Mouse (Mus musculus): ENCODE data around the gene Atp5b. TPM values are rescaled to one million over a fixed set of nuclear protein-coding genes. Genes with fewer than 3 reads are reported as not detected.

The Atp5b gene
- polyA plus RNA-seq, 1 experiment: 803 TPM

DNA sequence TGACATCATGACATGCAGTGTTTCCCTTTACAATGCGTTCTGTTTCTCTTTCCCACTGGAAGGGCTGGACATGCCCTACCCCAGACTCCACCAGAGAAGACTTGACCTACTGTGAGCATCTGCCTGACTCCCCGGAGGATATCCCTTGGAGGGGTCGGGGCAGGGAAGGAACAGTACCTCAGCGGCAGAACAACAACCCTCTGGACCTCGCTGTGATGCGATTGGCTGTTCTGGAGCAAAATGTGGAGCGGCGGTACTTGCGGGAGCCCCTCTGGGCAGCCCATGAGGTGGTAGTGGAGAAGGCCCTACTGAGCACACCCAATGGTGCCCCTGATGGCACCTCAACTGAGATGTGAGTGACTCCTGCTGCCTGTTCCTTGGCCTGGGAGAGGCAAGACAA lies 41.8 kb downstream of the Atp5b start:
- TF ChIP-seq POLR2A (IDR thresholded peaks at IDR 0.05; ENCODE audit: low read depth, low read length): no peak
- TF ChIP-seq CTCF (IDR thresholded peaks at IDR 0.05; ENCODE audit: extremely low read depth, insufficient read depth, insufficient read length, insufficient replicate concordance): no peak
- H3K27me3 ChIP-seq (ENCODE audit: control insufficient read depth, insufficient read depth, low read length): no peaks in the 10 kb centered on the region
- H3K27ac ChIP-seq (ENCODE audit: insufficient read depth, low read length): no peak overlapping the region
- H3K4me1 ChIP-seq (ENCODE audit: control insufficient read depth, insufficient read depth, insufficient read length): no peaks in the 10 kb centered on the region
- H3K36me3 ChIP-seq (ENCODE audit: control insufficient read depth, insufficient read depth, low read length): peaks cover 78% of the 10 kb centered on the region
- no peak overlapping the region for H3K4me3 ChIP-seq (ENCODE audit: extremely low read depth, insufficient read depth, insufficient read length)
- WGBS: 97% methylated on average over 9 of the region's 9 CpGs
- no peak for DNase-seq (ENCODE audit: low read depth in 1 of 2, low spot score in 2 of 2)

DNA sequence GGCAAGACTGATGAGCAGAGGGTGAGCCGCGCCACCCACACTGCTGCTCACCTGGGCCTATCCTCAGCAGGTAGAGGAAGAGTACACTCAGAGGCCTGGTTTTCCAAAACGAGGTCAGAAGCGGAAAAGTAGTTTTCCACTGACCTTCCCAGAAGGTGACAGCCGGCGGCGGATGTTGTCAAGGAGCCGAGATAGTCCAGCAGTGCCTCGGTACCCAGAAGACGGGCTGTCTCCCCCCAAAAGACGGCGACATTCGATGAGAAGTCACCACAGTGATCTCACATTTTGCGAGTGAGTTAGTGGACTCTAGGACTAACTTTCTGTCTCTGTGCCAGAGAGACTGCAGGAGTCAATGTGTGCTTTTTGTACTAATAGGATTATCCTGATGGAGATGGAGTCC lies 42.9 kb downstream of the Atp5b start:
- TF ChIP-seq CTCF (IDR thresholded peaks at IDR 0.05; ENCODE audit: extremely low read depth, insufficient read depth, insufficient read length, insufficient replicate concordance) (no peak), POLR2A (IDR thresholded peaks at IDR 0.05; ENCODE audit: low read depth, low read length) (no peak)
- 95% methylated on average over 14 of the region's 14 CpGs for WGBS
- H3K27ac ChIP-seq (ENCODE audit: insufficient read depth, low read length): no peak overlapping the region
- no peaks in the 10 kb centered on the region for H3K4me1 ChIP-seq (ENCODE audit: control insufficient read depth, insufficient read depth, insufficient read length)
- DNase-seq (ENCODE audit: low read depth in 1 of 2, low spot score in 2 of 2): no peak
- no peak overlapping the region for H3K4me3 ChIP-seq (ENCODE audit: extremely low read depth, insufficient read depth, insufficient read length)
- peaks cover 70% of the 10 kb centered on the region for H3K36me3 ChIP-seq (ENCODE audit: control insufficient read depth, insufficient read depth, low read length)
- H3K27me3 ChIP-seq (ENCODE audit: control insufficient read depth, insufficient read depth, low read length): no peaks in the 10 kb centered on the region

DNA sequence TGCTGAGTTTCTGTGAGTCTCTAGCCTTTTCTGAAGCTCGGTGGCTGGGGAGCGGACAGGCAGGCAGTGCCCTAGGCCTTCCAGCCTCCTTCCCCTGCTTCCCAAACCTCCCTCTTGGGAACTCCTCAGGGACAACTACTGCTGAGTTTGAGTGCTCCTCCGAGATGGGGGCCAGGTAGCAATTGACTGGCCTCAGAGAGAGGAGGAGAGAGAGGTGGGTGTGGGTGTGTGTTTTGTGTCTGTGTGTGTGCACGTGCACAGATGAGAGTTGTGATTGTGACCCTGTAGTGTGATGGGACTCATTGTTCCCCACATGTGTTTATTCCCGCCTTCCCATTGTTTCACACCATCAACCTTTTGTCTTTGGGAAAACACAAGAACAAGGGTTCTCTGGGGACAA lies 44.4 kb downstream of the Atp5b start:
- H3K4me1 ChIP-seq (ENCODE audit: control insufficient read depth, insufficient read depth, insufficient read length): no peaks in the 10 kb centered on the region; the same call in 1 of the 2 replicates
- peaks cover 54% of the 10 kb centered on the region for H3K36me3 ChIP-seq (ENCODE audit: control insufficient read depth, insufficient read depth, low read length)
- 88% methylated on average over 5 of the region's 5 CpGs for WGBS
- no peak overlapping the region for H3K4me3 ChIP-seq (ENCODE audit: extremely low read depth, insufficient read depth, insufficient read length)
- no peak overlapping the region for H3K27ac ChIP-seq (ENCODE audit: insufficient read depth, low read length)
- H3K27me3 ChIP-seq (ENCODE audit: control insufficient read depth, insufficient read depth, low read length): no peaks in the 10 kb centered on the region
- DNase-seq (ENCODE audit: low read depth in 1 of 2, low spot score in 2 of 2): no peak
- no peak for TF ChIP-seq POLR2A (IDR thresholded peaks at IDR 0.05; ENCODE audit: low read depth, low read length)
- TF ChIP-seq CTCF (IDR thresholded peaks at IDR 0.05; ENCODE audit: extremely low read depth, insufficient read depth, insufficient read length, insufficient replicate concordance): no peak

DNA sequence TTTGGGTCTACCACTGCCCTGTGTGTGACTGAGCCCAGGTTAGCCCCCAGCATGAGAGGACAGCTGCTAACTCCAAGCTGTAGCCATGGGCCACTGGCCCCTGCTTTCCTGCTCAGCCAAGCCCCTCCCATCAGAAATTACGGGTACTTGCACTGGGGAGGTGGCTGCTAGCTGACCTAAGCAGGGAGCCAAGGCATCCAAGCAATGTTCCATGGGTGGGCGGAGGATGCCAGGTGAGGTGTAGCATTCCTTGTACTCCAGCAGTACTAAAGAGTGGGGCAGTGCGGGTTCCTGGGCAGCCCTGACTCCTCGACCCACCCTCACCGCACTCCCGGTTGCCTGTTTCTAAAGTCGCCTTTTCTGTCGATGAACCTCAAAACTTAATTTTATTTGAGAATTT lies 45.1 kb downstream of the Atp5b start:
- Histone ChIP-seq H3K36me3 (ENCODE audit: control insufficient read depth, insufficient read depth, low read length) (peaks cover 50% of the 10 kb centered on the region), H3K27ac (ENCODE audit: insufficient read depth, low read length) (no peak overlapping the region), H3K27me3 (ENCODE audit: control insufficient read depth, insufficient read depth, low read length) (no peaks in the 10 kb centered on the region), H3K4me3 (ENCODE audit: extremely low read depth, insufficient read depth, insufficient read length) (no peak overlapping the region), H3K4me1 (ENCODE audit: control insufficient read depth, insufficient read depth, insufficient read length) (no peaks in the 10 kb centered on the region; the same call in 1 of the 2 replicates)
- DNase-seq (ENCODE audit: low read depth in 1 of 2, low spot score in 2 of 2): no peak
- TF ChIP-seq CTCF (IDR thresholded peaks at IDR 0.05; ENCODE audit: extremely low read depth, insufficient read depth, insufficient read length, insufficient replicate concordance) (no peak), POLR2A (IDR thresholded peaks at IDR 0.05; ENCODE audit: low read depth, low read length) (no peak)
- 93% methylated on average over 8 of the region's 8 CpGs for WGBS

DNA sequence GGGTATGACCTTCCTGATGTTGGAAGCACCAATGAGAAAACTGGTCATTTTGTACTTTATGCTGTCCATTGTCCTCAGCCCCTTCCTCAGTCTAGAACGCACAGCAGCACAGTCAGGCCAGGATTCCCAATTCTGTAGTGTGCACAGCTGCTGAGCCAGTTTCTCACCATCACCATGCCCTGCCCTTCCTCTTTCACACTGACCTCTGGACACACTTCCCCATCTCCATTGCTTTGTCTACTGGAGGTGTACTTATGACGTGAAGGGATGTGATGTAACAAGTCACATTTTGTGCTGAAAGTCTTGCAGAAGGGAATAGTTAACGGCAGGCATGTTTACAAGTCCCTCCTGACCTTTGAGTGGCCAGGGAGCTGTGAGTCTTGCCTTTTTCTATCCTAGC lies 48.2 kb downstream of the Atp5b start:
- no peaks in the 10 kb centered on the region; the same call in 1 of the 2 replicates for H3K4me1 ChIP-seq (ENCODE audit: control insufficient read depth, insufficient read depth, insufficient read length)
- no peak overlapping the region for H3K4me3 ChIP-seq (ENCODE audit: extremely low read depth, insufficient read depth, insufficient read length)
- peaks cover 20% of the 10 kb centered on the region for H3K36me3 ChIP-seq (ENCODE audit: control insufficient read depth, insufficient read depth, low read length)
- no peak overlapping the region for H3K27ac ChIP-seq (ENCODE audit: insufficient read depth, low read length)
- TF ChIP-seq CTCF (IDR thresholded peaks at IDR 0.05; ENCODE audit: extremely low read depth, insufficient read depth, insufficient read length, insufficient replicate concordance): no peak
- no peak for TF ChIP-seq POLR2A (IDR thresholded peaks at IDR 0.05; ENCODE audit: low read depth, low read length)
- 79% methylated on average over 3 of the region's 3 CpGs for WGBS
- H3K27me3 ChIP-seq (ENCODE audit: control insufficient read depth, insufficient read depth, low read length): no peaks in the 10 kb centered on the region
- DNase-seq (ENCODE audit: low read depth in 1 of 2, low spot score in 2 of 2): no peak

DNA sequence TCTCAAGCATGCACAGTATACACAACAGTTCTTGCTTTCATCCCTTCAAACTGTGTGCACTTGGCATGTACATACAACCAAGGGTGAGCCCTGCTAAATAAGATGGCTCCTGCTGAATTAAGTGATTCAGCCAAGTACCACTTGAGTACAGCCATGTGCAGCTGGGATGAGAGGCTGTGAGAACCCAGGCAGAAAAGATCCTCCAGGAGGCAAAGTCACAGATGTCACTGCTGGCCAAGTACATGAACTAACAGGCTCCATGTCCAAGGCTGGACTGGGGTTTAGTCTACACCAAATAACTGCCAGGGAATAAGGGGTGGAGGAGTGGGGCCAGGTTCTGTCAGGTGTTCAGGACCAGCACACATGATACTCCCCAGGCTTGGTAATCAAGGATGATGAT lies 48.7 kb downstream of the Atp5b start:
- no peak for DNase-seq (ENCODE audit: low read depth in 1 of 2, low spot score in 2 of 2)
- no peak for TF ChIP-seq CTCF (IDR thresholded peaks at IDR 0.05; ENCODE audit: extremely low read depth, insufficient read depth, insufficient read length, insufficient replicate concordance)
- no peak for TF ChIP-seq POLR2A (IDR thresholded peaks at IDR 0.05; ENCODE audit: low read depth, low read length)
- Histone ChIP-seq H3K27ac (ENCODE audit: insufficient read depth, low read length) (no peak overlapping the region), H3K4me1 (ENCODE audit: control insufficient read depth, insufficient read depth, insufficient read length) (no peaks in the 10 kb centered on the region; the same call in 1 of the 2 replicates), H3K4me3 (ENCODE audit: extremely low read depth, insufficient read depth, insufficient read length) (no peak overlapping the region), H3K27me3 (ENCODE audit: control insufficient read depth, insufficient read depth, low read length) (no peaks in the 10 kb centered on the region), H3K36me3 (ENCODE audit: control insufficient read depth, insufficient read depth, low read length) (peaks cover 15% of the 10 kb centered on the region)

DNA sequence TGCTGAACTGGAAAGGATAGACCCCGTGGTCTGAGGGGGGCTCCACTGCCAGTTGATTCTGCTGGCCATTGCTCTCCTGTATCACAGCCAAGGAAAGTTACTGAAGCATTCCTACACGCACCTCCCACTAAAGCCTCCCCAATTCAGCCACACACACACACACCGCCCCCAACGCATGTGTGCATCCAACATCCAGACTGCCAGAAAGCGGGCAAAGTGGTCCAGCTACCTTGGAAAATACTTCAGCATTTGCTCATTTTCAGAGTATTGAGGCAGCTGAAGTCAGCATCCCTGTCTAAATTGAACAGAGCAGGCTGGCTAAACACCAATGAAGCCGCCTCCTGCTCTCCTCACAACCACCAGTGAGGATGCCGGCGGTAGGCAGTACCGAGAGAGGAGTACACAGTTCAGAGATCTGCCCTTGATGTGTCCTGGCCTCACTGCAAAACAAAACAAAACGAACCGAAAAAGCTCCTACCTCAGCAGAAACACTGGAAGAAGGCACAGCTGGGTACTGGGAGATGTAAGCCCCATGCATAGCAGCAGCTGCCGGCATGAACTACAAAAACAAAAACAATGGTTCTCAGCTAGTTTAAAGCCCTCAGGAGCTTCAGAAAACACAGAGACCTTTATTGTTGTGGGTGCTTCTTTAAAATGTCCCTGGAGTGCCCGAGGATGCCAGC lies 50.7 kb downstream of the Atp5b start:
- Histone ChIP-seq H3K27me3 (ENCODE audit: control insufficient read depth, insufficient read depth, low read length) (no peaks in the 10 kb centered on the region), H3K36me3 (ENCODE audit: control insufficient read depth, insufficient read depth, low read length) (peaks cover 5% of the 10 kb centered on the region), H3K4me3 (ENCODE audit: extremely low read depth, insufficient read depth, insufficient read length) (no peak overlapping the region), H3K4me1 (ENCODE audit: control insufficient read depth, insufficient read depth, insufficient read length) (no peaks in the 10 kb centered on the region; the same call in 1 of the 2 replicates), H3K27ac (ENCODE audit: insufficient read depth, low read length) (no peak overlapping the region)
- 82% methylated on average over 13 of the region's 13 CpGs for WGBS
- DNase-seq (ENCODE audit: low read depth in 1 of 2, low spot score in 2 of 2): no peak
- TF ChIP-seq CTCF (IDR thresholded peaks at IDR 0.05; ENCODE audit: extremely low read depth, insufficient read depth, insufficient read length, insufficient replicate concordance): no peak
- no peak for TF ChIP-seq POLR2A (IDR thresholded peaks at IDR 0.05; ENCODE audit: low read depth, low read length)
